Mouse (Mus musculus): Measurements from ENCODE around the gene Spaca3. TPM values are rescaled to one million over a fixed set of nuclear protein-coding genes. Genes with fewer than 3 reads are reported as not detected.

The Spaca3 gene
- polyA plus RNA-seq, 1 experiment = not detected

DNA sequence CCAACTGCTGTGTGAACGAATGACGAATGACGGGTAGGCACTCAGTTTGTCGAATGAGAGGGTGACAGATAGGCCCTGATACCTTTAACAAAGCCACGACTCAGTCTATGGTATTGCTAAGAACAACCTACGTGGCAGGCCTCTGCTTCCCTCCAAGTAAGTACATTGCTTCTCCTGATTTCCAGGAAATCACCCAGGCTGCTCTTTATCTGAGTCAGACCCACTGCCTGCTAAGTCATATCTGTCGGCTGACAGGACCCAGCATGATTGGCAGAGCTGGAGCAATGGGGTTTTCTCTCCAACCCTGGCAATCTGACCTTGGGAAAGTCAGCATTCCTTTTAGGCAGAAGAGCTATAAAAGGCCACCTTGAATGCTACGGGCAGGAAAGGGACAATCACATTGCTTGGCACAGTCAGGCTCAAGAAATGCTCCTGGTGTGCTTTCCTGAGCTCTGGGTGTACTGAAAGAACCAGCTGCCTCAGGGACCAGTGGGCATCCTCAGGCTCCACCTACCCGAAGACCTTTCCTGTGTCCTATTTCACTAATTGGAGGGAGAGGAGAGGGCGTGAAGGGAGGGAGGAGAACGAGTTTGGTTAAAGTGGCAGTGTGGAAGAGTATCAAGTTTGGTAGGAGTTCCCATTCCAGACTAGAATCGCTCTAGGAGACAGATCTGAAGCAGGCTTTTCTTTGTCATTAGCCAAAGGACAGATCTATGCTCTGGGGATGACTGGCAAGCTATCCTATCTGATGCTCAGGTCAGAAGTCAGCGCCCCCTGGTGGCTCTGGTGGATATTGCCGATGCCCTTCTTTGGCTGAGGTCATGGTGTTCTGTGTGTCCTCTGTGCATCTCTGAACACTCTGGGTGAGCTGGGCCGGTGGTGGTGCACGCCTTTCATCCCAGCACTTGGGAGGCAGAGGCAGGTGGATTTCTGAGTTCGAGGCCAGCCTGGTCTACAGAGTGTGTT is 14.6 kb downstream of the Spaca3 start:
- peak; percentile 48 for DNase-seq (ENCODE audit: low read depth)
- TF ChIP-seq CTCF (IDR thresholded peaks at IDR 0.05; ENCODE audit: borderline replicate concordance, extremely low read depth, insufficient read depth, insufficient read length) (peak; percentile 74), POLR2A (IDR thresholded peaks at IDR 0.05; ENCODE audit: borderline replicate concordance, extremely low read depth, insufficient read depth, insufficient read length, poor library complexity, severe bottlenecking) (no peak)

DNA sequence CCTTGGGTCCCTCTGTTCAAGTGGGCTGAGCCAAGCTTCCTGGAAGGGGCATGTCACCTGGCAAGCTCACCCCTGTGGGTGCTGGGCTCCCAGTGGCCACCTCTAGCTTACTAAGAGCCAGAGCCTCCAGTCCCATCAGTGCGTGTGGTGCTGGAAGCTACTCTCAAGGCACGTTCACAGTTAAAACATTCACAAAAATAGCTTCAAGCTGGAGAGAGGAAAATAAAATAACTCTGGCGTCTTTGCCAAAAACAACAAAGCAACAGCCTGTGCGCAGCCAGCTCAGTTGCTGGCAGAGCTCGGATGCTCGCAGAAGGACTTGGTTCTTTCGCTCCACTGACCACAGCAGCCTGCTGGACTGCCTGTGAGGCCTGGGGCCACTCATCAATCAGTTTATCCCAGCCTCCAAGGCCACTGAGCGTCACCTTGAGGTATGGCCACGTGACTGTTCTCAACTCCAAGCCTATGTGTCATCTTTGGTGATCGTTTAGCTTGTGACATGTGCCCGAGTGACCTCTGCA is 19.0 kb downstream of the Spaca3 start:
- TF ChIP-seq POLR2A (IDR thresholded peaks at IDR 0.05; ENCODE audit: borderline replicate concordance, extremely low read depth, insufficient read depth, insufficient read length, poor library complexity, severe bottlenecking) (no peak), CTCF (IDR thresholded peaks at IDR 0.05; ENCODE audit: borderline replicate concordance, extremely low read depth, insufficient read depth, insufficient read length) (no peak)
- peak; percentile 77 for DNase-seq (ENCODE audit: low read depth)

DNA sequence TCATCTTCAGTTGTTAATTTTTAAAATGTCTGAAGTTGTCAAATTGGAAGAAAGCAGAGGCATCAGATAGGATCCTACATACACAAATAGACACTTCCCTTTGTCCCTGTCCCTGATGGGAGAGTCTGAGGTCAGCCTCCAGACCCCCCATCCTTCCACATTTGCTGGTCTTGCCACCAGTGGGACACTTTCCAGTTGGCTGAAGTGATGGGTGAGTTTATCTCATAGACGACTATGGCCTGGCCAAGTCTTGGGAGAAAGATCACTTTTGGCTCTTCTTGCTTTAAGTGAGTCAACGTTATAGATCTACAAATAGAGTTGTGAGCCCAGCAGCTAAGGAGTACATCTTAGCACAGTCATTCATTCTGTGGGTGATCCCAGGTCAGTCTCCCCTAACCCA is 19.9 kb downstream of the Spaca3 start:
- TF ChIP-seq CTCF (IDR thresholded peaks at IDR 0.05; ENCODE audit: borderline replicate concordance, extremely low read depth, insufficient read depth, insufficient read length) (no peak), POLR2A (IDR thresholded peaks at IDR 0.05; ENCODE audit: borderline replicate concordance, extremely low read depth, insufficient read depth, insufficient read length, poor library complexity, severe bottlenecking) (no peak)
- no peak for DNase-seq (ENCODE audit: low read depth)

DNA sequence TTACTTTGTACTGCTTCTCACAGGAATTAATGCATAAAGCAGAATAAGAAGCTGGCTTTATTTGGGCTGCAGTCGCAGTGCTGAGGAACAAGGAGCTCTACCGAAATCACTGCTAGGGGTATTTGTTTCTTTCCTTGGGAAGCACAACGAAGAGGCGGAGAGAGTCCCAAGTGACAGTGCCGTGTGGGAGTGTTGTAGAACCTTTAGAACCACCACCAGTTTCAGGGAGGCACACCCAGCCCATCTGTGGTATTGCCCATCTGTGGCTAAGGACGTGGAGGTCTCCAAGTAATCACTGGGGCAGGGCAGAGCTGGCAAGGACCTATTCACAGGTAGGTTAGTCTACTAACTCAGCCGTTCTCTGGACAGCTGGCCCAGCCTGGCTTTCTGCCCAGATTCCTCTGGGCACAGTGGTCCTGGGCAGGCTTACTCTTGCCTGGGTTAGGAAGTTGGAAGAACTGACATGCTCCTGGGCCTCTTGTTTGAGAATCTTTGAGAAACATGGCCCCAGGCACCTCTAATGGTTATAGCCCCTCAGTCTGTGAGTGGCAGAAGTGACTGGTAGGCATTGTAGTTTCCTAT is 24.2 kb downstream of the Spaca3 start:
- no peak for DNase-seq (ENCODE audit: low read depth)
- TF ChIP-seq POLR2A (IDR thresholded peaks at IDR 0.05; ENCODE audit: borderline replicate concordance, extremely low read depth, insufficient read depth, insufficient read length, poor library complexity, severe bottlenecking) = no peak
- no peak for TF ChIP-seq CTCF (IDR thresholded peaks at IDR 0.05; ENCODE audit: borderline replicate concordance, extremely low read depth, insufficient read depth, insufficient read length)

DNA sequence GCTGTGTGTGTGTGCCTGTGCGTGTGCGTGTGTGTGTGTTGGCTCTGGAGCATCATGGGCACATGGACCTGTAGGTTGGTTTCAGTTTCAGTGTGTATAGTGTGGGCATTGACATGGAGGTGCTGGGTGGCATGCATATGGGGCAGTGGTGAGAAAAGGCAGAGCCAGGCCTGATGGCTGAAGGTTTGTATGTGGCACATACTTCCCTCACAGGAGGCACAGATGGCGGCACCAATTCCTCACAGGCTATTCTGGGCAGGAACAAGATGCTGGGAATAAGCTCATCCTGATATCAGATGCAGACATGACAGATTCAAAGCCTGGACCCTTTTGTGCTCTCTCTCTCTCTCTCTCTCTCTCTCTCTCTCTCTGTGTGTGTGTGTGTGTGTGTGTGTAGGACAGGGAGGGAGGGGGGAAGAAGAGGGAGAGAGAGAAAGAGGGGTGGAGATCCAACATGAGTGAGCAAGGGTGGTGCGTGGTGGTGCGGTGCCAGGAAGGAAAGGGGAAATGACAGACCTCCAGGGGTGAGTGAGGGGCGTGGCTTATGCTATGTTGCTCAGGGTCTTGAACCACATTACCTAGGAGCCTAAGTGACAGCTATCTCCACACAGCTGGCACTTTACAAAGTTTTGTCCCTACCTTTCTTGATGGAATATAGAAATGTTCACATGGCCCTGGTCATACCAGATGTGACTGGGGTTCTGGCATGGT is 26.5 kb downstream of the Spaca3 start:
- peak; percentile 18 for DNase-seq (ENCODE audit: low read depth)
- no peak for TF ChIP-seq CTCF (IDR thresholded peaks at IDR 0.05; ENCODE audit: borderline replicate concordance, extremely low read depth, insufficient read depth, insufficient read length)
- TF ChIP-seq POLR2A (IDR thresholded peaks at IDR 0.05; ENCODE audit: borderline replicate concordance, extremely low read depth, insufficient read depth, insufficient read length, poor library complexity, severe bottlenecking) = no peak

DNA sequence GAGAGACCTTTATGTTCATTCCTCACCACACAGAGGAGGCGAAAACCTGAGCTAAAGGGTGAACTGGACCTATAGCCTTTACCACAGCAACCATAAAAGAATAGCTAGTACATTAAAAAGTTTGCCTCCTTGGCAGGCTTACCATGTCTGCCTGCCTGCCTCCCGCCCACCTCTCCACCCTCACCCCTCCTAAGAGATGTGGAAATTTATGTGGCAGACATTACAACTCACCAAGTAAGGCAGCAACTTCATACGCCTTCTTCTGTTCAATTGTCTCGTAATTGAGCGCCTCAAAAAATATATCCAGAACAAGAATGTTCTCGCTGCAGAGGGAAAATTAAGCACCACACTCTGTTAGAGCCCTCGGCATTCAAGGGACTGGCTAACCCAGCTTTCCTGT is 28.2 kb downstream of the Spaca3 start:
- no peak for DNase-seq (ENCODE audit: low read depth)
- TF ChIP-seq POLR2A (IDR thresholded peaks at IDR 0.05; ENCODE audit: borderline replicate concordance, extremely low read depth, insufficient read depth, insufficient read length, poor library complexity, severe bottlenecking) = no peak
- TF ChIP-seq CTCF (IDR thresholded peaks at IDR 0.05; ENCODE audit: borderline replicate concordance, extremely low read depth, insufficient read depth, insufficient read length) = no peak

DNA sequence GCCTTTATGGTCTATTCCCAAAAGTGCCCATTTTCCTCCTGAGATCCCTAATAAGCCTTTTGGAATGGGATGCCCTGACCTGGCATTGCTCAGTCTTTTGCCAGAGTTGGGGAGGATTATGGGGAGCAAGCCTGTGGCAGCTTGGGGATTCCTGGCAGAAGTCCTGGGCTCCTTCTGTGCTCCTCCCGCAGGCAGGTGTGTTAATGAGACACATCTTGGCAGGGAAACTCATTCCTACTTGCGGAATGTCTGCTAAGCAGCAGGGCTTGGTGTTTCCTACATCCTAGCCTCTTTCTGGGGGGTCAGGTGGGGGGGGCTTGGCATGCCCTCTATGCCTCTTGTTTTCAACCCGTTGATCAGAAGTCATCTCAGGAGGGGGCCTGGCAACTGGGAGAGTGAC is 28.9 kb downstream of the Spaca3 start:
- TF ChIP-seq CTCF (IDR thresholded peaks at IDR 0.05; ENCODE audit: borderline replicate concordance, extremely low read depth, insufficient read depth, insufficient read length) = no peak
- no peak for TF ChIP-seq POLR2A (IDR thresholded peaks at IDR 0.05; ENCODE audit: borderline replicate concordance, extremely low read depth, insufficient read depth, insufficient read length, poor library complexity, severe bottlenecking)
- DNase-seq (ENCODE audit: low read depth) = peak; percentile 67

DNA sequence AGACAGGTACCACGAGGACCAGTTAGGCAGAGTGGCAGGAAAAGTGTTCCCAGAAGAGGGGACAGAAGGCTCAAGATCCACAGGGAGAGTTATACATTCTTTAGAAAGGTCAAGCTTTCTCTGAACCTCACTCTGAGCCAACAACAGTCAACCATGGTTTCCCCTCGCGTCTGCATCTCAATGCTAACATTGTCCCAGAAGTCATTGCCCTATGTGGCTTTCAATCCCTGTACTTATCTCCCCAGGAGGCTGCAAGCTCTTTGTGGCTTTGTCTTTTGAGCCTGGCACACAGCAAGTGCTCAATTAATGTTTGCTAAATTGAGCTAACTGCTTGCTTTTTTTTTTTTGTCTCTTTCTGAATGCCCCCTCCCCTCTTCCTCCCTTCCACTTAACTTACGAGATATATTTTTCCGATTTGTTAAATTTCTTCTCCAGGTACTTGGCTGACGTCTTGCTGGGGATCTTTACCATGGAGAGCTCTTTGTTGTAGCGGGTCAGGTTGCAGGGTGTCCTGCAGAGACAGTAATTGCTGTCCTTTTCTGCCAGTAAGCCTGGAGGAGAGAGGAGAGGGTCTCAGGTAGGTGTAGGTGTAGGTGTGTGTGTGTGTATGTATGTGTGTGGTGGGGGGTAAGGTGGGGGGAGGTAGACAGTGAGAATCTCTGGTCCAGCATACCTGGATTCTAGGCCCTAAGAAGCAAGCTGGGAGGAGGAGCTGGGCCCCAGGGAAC is 31.3 kb downstream of the Spaca3 start:
- no peak for TF ChIP-seq CTCF (IDR thresholded peaks at IDR 0.05; ENCODE audit: borderline replicate concordance, extremely low read depth, insufficient read depth, insufficient read length)
- TF ChIP-seq POLR2A (IDR thresholded peaks at IDR 0.05; ENCODE audit: borderline replicate concordance, extremely low read depth, insufficient read depth, insufficient read length, poor library complexity, severe bottlenecking) = no peak
- peak; percentile 39 for DNase-seq (ENCODE audit: low read depth)

DNA sequence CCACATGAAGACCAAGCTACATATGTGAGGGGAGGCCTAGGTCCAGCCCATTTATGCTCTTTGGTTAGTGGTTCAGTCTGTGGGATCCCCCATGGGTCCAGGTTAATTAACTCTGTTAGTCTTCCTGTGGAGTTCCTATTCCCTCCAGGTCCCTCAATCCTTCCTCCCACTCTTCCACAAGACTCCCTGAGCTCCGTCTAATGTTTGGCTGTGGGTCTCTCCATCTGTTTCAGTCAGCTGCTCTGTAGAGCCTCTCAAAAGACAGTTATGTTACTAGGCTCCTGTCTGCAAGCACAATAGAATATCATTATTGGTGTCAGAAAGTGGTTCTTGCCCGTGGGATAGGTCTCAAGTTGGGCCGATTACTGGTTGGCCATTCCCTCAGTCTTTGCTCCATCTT is 37.7 kb downstream of the Spaca3 start:
- DNase-seq (ENCODE audit: low read depth) = no peak
- TF ChIP-seq CTCF (IDR thresholded peaks at IDR 0.05; ENCODE audit: borderline replicate concordance, extremely low read depth, insufficient read depth, insufficient read length) = no peak
- TF ChIP-seq POLR2A (IDR thresholded peaks at IDR 0.05; ENCODE audit: borderline replicate concordance, extremely low read depth, insufficient read depth, insufficient read length, poor library complexity, severe bottlenecking) = no peak

DNA sequence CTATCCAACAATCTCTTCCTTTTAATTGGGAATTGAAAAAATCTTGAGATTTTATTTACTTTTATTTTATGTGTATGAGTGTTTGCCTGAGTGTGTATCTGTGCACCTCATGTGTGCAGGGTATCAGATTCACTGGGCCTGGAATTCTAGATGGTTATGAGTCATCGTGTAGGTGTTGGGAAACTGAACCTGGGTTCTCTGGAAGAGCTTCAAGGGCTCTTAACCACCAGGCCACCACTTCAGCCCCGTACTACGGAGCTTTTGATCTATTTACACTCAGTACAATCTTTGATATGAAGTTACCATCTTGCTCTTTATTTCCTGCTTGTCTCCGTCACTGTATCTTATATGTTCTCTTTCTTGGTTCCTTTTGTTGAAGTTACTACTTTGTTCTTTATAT is 42.4 kb downstream of the Spaca3 start:
- no peak for DNase-seq (ENCODE audit: low read depth)
- TF ChIP-seq CTCF (IDR thresholded peaks at IDR 0.05; ENCODE audit: borderline replicate concordance, extremely low read depth, insufficient read depth, insufficient read length) = no peak
- TF ChIP-seq POLR2A (IDR thresholded peaks at IDR 0.05; ENCODE audit: borderline replicate concordance, extremely low read depth, insufficient read depth, insufficient read length, poor library complexity, severe bottlenecking) = no peak

All from brain, embryonic 14.5 days (tissue).